Mouse (Mus musculus): Measurements from ENCODE around the gene Nt5c. TPM values are rescaled to one million over a fixed set of nuclear protein-coding genes. Genes with fewer than 3 reads are reported as not detected.

The Nt5c gene
- total RNA-seq, 4 experiments from 2014 or later, result 8.7 to 14.9 (median 10.1) TPM

Small RNA genes lying within 50 kb of the gene (microRNA-seq; reads per million reads assigned to microRNA genes)
- not detected for gene Mir3968

Other genes starting within 250 kb of the Nt5c start
- gene Grin2c, start 224.6 kb downstream of the Nt5c start, total RNA-seq (2022), result under 1 TPM; 0.09 to 0.65 (median 0.23) TPM
- 1 to 10 TPM; 9.1 to 10.0 (median 9.6) TPM for gene Fdxr, start 214.8 kb downstream of the Nt5c start, total RNA-seq (2022)
- 1 to 10 TPM; 2.0 to 3.5 (median 2.3) TPM for gene Fads6, start 194.2 kb downstream of the Nt5c start, total RNA-seq (2022)
- not detected for gene Otop2, start 184.7 kb downstream of the Nt5c start, total RNA-seq (2022)
- gene Ush1g, start 169.8 kb downstream of the Nt5c start, total RNA-seq (2022), result under 1 TPM; 0.09 to 0.28 (median 0.25) TPM
- not detected for gene Otop3, start 157.1 kb downstream of the Nt5c start, total RNA-seq (2022)
- gene Hid1, start 124.1 kb downstream of the Nt5c start, total RNA-seq (2022), result 1 to 10 TPM; 3.4 to 4.3 (median 4.1) TPM
- 1 to 10 TPM; 4.1 to 5.3 (median 4.8) TPM for gene Cdr2l, start 109.9 kb downstream of the Nt5c start, total RNA-seq (2022)
- 100 to 1,000 TPM; 139 to 160 (median 146) TPM for gene Mrpl58, start 88.1 kb downstream of the Nt5c start, total RNA-seq (2022)
- gene Atp5h, start 71.9 kb downstream of the Nt5c start, total RNA-seq (2022), result 1,000 to 10,000 TPM; 2,233 to 2,384 (median 2,275) TPM
- gene Kctd2, start 71.7 kb downstream of the Nt5c start, total RNA-seq (2022), result 10 to 100 TPM; 29.3 to 34.0 (median 29.7) TPM
- under 1 TPM in 1 of 4 experiments, not detected in 3; 0.16 TPM for gene Trim80, start 51.3 kb downstream of the Nt5c start, total RNA-seq (2022)
- gene Slc16a5, start 29.4 kb downstream of the Nt5c start, total RNA-seq (2022), result not detected
- 1 to 10 TPM; 1.2 to 2.2 (median 1.9) TPM for gene Armc7, start 16.2 kb downstream of the Nt5c start, total RNA-seq (2022)
- gene Jpt1, start 22.5 kb upstream of the Nt5c start, total RNA-seq (2022), result 100 to 1,000 TPM; 114 to 126 (median 121) TPM
- 100 to 1,000 TPM; 166 to 179 (median 176) TPM for gene Sumo2, start 44.4 kb upstream of the Nt5c start, total RNA-seq (2022)
- gene Nup85, start 72.6 kb upstream of the Nt5c start, total RNA-seq (2022), result 10 to 100 TPM; 15.7 to 24.4 (median 19.2) TPM
- 100 to 1,000 TPM in 1 of 4 experiments, 10 to 100 TPM in 3; 80.5 to 101 (median 85.0) TPM for gene Mrps7, start 112.1 kb upstream of the Nt5c start, total RNA-seq (2022)
- gene Gga3, start 112.2 kb upstream of the Nt5c start, total RNA-seq (2022), result 10 to 100 TPM; 13.0 to 19.0 (median 15.8) TPM
- gene Mif4gd, start 121.1 kb upstream of the Nt5c start, total RNA-seq (2022), result 10 to 100 TPM; 40.8 to 52.0 (median 45.0) TPM
- 10 to 100 TPM; 31.4 to 40.9 (median 34.9) TPM for gene Slc25a19, start 136.4 kb upstream of the Nt5c start, total RNA-seq (2022)
- gene Grb2, start 216.7 kb upstream of the Nt5c start, total RNA-seq (2022), result 100 to 1,000 TPM in 3 of 4 experiments, 10 to 100 TPM in 1; 93.7 to 126 (median 111) TPM